Mouse (Mus musculus): ENCODE measurements around the gene Mrvi1. TPM values are rescaled to one million over a fixed set of nuclear protein-coding genes. Genes with fewer than 3 reads are reported as not detected.

The Mrvi1 gene
- polyA plus RNA-seq, 3 experiments from 2014 or later, result 0.46 to 0.87 TPM; not detected in 1

- ATAC-seq, result no peak
Measured at GRCm38 (mm10) chr7:110881746-110882333, 100.4 kb downstream of the Mrvi1 start.

- ATAC-seq, result no peak
Measured at GRCm38 (mm10) chr7:110878028-110878427, 104.2 kb downstream of the Mrvi1 start.

- no peak for ATAC-seq
Measured at GRCm38 (mm10) chr7:110876965-110877364, 105.3 kb downstream of the Mrvi1 start.

- no peak for ATAC-seq
Measured at GRCm38 (mm10) chr7:110868807-110869206, 113.5 kb downstream of the Mrvi1 start.

GRCm38 (mm10) chr7:110867116-110867515, 115.1 kb downstream of the Mrvi1 start:
- no peak for ATAC-seq

GRCm38 (mm10) chr7:110866021-110866420, 116.2 kb downstream of the Mrvi1 start:
- ATAC-seq, result no peak

- ATAC-seq, result no peak
Measured at GRCm38 (mm10) chr7:110865570-110865969, 116.7 kb downstream of the Mrvi1 start.

- no peak for ATAC-seq
Measured at GRCm38 (mm10) chr7:110865038-110865437, 117.2 kb downstream of the Mrvi1 start.

- no peak for ATAC-seq
Measured at GRCm38 (mm10) chr7:110862751-110863289, 119.4 kb downstream of the Mrvi1 start, which contains the start of gene Lyve1. Lyve1 (minus strand) TSS chr7:110863239.

GRCm38 (mm10) chr7:110860129-110860528, 122.1 kb downstream of the Mrvi1 start:
- ATAC-seq, result no peak

GRCm38 (mm10) chr7:110855604-110856003, 126.7 kb downstream of the Mrvi1 start:
- ATAC-seq, result no peak

GRCm38 (mm10) chr7:110854927-110855546, 127.2 kb downstream of the Mrvi1 start:
- ATAC-seq, result no peak

- no peak for ATAC-seq
Measured at GRCm38 (mm10) chr7:110854519-110854918, 127.7 kb downstream of the Mrvi1 start.

GRCm38 (mm10) chr7:110853611-110854010, 128.7 kb downstream of the Mrvi1 start:
- no peak for ATAC-seq

GRCm38 (mm10) chr7:110851541-110852203, 130.6 kb downstream of the Mrvi1 start:
- no peak for ATAC-seq

- ATAC-seq, result no peak
Measured at GRCm38 (mm10) chr7:110848371-110848770, 133.9 kb downstream of the Mrvi1 start.

- no peak for ATAC-seq
Measured at GRCm38 (mm10) chr7:110847321-110847720, 134.9 kb downstream of the Mrvi1 start.

- peak; percentile 88 for ATAC-seq
Measured at GRCm38 (mm10) chr7:110843916-110844874, 138.1 kb downstream of the Mrvi1 start, which contains the start of gene Rnf141. Rnf141 (minus strand) TSS chr7:110844457.

GRCm38 (mm10) chr7:110840332-110840731, 141.9 kb downstream of the Mrvi1 start:
- ATAC-seq, result no peak

GRCm38 (mm10) chr7:110834522-110834921, 147.7 kb downstream of the Mrvi1 start:
- no peak for ATAC-seq

GRCm38 (mm10) chr7:110834018-110834417, 148.2 kb downstream of the Mrvi1 start:
- ATAC-seq, result no peak

- no peak for ATAC-seq
Measured at GRCm38 (mm10) chr7:110833024-110833423, 149.2 kb downstream of the Mrvi1 start.

Measured in inflammation-experienced regulatory T-cells, adult 6 months (primary cell).